Mouse (Mus musculus) mouse embryonic stem cell (cell line): ENCODE measurements around the gene Nsun2.
"Not testable (repeated sequence)": the region's sequence is repeated elsewhere in the genome, so short reads cannot be mapped to it uniquely, and the experiment has no call there.

Experiments
- in situ Hi-C, 2 experiments: fragments of 300-500 bp; cut with MboI; formaldehyde crosslinking; loops; 1 replicate in 1 of 2; 3 replicates in 1 of 2; pipeline ENCODE4 v1.14.3; 2019 to 2020; ENCODE audit warnings: low sequenced_read_pairs in 2 of 2, low pct_unique_long_range_greater_than_20kb in 1 of 2, mixed read lengths in 1 of 2; ENCODE audit not compliant: unreplicated experiment in 1 of 2

Nsun2 gene

DNA sequence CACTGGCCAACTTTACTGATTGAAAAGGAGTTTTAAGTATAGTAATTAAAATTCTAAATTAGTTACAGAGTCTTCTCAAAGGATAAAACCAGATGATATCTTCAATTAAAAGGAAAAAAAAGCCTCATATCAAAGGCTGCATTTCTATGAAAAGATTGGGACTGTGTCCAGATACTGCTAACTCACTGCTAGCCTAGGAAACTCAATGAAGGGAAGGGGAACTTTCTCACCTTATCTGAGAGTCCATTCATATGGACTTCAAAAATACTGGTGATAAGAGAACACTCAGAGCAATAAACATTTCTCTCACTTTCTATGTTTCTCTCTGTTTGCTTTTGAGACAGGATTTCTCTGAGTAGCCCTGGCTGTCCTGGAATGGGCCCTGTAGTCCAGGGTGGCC, 31.0 kb downstream of the Nsun2 start:
- in situ Hi-C loops, result no loop called here

- in situ Hi-C loops, result not testable (repeated sequence)
Measured at GRCm38 (mm10) chr13:69565401-69565800, 31.9 kb downstream of the Nsun2 start.

DNA sequence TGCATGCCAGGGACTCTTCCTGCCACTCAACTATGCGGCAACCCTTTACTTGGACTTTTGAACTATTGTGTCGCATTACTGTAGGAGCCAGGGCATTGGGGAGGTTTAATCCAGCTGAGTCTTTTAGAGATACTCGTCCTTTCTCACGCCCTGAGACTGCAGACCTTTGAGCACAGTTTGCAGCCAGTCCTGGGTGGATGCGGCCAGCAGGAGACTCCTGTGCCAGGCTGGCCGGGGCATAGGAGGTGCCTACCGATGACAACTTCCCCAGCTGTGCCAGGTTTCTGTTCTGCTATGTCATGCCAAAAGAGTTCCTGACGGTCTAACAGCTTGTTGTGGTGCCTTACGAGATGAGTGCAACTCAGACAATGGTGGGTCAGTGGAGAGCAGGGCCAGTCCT, 35.7 kb downstream of the Nsun2 start:
- in situ Hi-C loops, result no loop called here

DNA sequence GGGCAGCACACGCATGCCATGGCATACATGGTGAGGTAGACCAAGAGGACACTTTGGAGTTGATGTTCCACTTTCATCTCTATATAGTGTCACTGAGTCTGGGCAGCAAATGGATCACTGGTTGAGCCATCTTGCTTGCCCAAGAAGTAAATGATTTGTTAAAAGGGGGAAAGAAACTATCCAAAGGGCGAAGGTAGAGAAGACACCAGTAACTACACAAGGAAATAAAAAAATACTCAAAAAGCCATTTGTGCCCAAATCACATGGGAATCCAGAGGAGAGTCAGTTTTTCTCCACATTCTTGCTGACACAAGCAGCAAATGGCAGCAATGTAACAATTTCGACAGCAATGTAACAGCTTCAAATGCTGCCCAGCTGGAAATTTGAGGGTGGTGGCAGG, 39.0 kb downstream of the Nsun2 start:
- in situ Hi-C loops, result no loop called here

GRCm38 (mm10) chr13:69576676-69577075, 43.1 kb downstream of the Nsun2 start:
- in situ Hi-C loops, result no loop called here

GRCm38 (mm10) chr13:69577181-69577834, 43.8 kb downstream of the Nsun2 start:
- in situ Hi-C loops, result no loop called here

DNA sequence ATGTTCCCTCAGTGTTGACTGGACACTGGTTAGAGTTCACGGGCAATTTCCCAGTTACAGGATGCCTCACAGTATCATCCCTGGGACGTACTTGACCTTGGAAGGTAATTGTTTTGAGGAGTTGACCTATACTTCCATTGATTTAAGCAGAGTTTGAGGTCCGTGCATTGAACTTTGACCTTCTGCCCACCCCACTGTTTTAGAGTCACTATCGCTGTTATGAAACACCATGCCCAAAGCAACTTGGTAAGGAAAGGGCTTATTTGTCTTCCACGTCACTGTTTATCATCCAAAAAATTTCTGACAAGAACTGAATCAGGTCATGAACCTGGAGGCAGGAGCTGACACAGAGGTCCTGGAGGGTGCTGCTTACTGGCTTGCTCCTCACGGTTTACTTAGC, 48.9 kb downstream of the Nsun2 start:
- in situ Hi-C loops, result no loop called here

DNA sequence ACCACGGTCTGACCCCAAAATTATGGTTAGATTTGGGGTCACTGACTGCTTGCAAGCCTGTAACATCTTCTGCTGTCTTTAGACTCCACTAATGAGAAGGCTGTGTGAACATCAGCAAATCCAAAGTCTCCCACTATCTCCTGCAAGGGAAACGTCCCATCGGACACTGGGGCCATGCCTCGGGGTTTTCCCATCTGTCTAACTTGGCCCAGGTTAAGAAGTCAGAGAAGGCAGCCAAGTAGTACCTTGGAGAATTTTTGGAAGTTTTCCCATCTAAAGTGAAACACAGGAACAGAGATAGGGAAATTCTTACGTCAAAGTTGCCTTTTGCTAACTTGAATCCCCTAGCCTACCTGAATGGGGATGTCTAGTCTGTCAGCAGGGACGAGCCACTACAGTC, 50.0 kb downstream of the Nsun2 start:
- in situ Hi-C loops, result no loop called here

GRCm38 (mm10) chr13:69585828-69586227, 52.3 kb downstream of the Nsun2 start:
- in situ Hi-C loops, result no loop called here

- in situ Hi-C loops, result no loop called here
Measured at GRCm38 (mm10) chr13:69586337-69586736, 52.8 kb downstream of the Nsun2 start.

DNA sequence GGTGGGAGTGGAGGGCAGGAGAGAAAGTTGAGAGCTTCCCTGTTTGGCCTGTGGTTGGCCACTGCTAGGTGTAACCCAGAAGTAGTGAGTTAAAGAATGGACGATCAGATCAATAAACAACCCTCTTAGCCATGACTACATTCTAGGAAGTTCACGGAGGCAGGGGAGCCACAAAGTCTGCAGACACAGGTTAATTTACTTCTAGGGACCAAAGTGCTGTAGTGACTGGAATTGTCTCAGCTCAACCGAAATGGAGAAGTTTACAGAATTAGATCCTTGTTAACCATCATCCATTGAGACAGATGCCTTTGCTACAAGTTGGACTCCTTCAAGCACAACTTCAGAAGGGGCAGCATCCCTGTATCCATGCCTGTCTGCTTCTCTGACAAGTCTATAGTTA, 54.3 kb downstream of the Nsun2 start:
- in situ Hi-C loops, result no loop called here

DNA sequence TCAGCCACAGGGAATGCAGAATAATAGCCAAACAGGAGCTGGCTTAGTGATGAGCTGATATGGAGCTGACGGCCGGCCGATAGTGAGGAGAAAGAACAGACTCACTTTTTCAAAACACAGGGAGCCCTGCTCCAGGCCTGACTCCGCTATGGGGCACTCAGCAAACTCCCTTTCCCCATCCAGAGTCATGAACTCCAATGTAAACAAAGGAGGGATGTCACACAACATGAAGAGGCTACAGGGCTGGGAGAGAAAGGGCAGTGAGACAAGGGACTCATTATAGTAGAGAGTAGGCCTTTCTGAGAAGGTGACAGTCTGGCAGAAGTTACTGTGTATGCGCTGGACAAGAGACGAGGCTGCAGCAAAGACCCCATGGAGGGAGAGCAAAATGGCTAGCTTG, 54.7 kb downstream of the Nsun2 start:
- in situ Hi-C loops, result no loop called here

DNA sequence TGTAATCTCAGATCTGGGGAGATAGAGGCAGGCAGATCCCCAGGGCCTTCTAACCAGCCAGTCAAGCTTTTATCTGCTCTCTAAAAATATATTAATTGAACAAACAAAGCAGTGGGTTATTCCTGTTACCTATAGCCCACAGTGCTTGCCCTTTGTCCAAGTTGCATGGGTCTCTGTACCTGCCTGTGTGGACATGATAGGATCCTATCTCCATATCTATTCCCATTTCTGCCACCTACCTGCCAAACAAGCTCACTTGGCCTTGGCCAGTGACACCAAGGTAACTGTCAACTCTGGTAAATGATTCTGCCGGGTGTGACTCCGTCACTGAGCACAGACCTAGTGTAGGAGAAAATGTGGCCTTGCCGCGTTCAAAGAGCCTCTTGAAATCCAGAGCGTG, 57.8 kb downstream of the Nsun2 start:
- in situ Hi-C loops, result loop anchor here in 1 of 2 experiments (10.0 kb wide), 1 partner anchor 47 kb away; no protein-coding TSS in a partner anchor

- in situ Hi-C loops, result loop anchor here in 1 of 2 experiments (10.0 kb wide), 1 partner anchor 47 kb away; no protein-coding TSS in a partner anchor
Measured at GRCm38 (mm10) chr13:69592226-69592625, 58.7 kb downstream of the Nsun2 start.

- in situ Hi-C loops, result loop anchor here in 1 of 2 experiments (10.0 kb wide), 1 partner anchor 49 kb away; no protein-coding TSS in a partner anchor
Measured at GRCm38 (mm10) chr13:69593453-69593852, 59.9 kb downstream of the Nsun2 start.

DNA sequence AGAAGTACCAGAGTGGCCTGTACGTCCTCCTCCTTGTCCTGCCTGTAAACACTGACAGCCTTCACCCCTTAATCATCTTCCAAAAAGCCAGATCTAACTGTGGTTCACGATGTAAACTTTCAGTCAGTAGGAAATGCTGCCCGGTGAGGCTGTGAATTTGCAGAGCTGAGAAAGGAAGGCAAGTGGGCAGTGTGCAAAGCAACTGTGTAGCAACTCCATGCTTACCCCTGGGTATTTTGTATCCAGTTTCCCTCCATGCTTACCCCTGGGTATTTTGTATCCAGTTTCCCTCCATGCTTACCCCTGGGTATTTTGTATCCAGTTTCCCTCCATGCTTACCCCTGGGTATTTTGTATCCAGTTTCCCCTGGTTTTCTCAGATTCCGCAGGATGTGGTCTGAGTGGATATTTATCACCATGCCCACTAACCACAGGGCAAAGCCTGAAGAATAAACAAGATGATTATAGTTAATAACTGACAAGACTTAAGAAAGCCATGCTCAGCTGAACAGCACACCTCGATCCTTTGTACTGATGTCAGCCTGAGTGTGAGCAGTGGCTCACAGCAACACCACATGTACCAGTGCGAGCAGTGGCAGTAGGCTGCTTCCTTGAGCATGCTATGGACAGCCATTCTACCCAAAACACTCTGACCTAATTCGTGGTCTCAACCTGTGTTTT, 61.2 kb downstream of the Nsun2 start:
- in situ Hi-C loops, result loop anchor here in 1 of 2 experiments (10.0 kb wide), 1 partner anchor 50 kb away; no protein-coding TSS in a partner anchor

DNA sequence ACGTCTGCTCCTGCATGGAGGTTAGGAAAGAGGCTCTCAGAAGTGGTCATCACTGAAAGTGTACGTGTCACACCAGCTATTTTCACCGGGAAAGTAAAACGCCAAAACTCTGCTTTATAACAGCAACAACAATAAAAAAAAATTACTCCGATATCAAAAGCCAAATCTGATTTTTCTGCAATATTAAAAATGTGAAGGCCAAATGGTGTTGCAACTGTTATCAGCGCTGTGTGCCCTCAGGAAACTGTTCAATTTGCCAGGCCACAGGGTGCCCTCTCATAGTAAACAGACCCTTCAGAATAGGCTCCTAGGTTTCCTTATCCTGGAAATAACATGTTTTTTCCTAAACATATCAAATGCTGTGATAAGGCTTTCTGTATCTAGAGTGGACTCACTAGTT, 62.4 kb downstream of the Nsun2 start:
- in situ Hi-C loops, result loop anchor here in 1 of 2 experiments (10.0 kb wide), 1 partner anchor 51 kb away; no protein-coding TSS in a partner anchor

GRCm38 (mm10) chr13:69596515-69596914, 63.0 kb downstream of the Nsun2 start:
- in situ Hi-C loops, result loop anchor here in 1 of 2 experiments (10.0 kb wide), 1 partner anchor 52 kb away; no protein-coding TSS in a partner anchor

GRCm38 (mm10) chr13:69598867-69599266, 65.3 kb downstream of the Nsun2 start:
- in situ Hi-C loops, result loop anchor here in 1 of 2 experiments (10.0 kb wide), 1 partner anchor 54 kb away; no protein-coding TSS in a partner anchor

- in situ Hi-C loops, result not testable (repeated sequence)
Measured at GRCm38 (mm10) chr13:69600863-69601262, 67.3 kb downstream of the Nsun2 start.
